Mouse (Mus musculus) ovary, postnatal 14 days (tissue): Measurements from ENCODE around the gene Bclaf3.
"Not testable (repeated sequence)": the region's sequence is repeated elsewhere in the genome, so short reads cannot be mapped to it uniquely, and the experiment has no call there.

ENCODE experiments used
- DNase-seq: peaks from one replicate; pipeline ENCODE4 v3.0.0; 2022; ENCODE audit warnings: low spot score

Gene Bclaf3

DNA sequence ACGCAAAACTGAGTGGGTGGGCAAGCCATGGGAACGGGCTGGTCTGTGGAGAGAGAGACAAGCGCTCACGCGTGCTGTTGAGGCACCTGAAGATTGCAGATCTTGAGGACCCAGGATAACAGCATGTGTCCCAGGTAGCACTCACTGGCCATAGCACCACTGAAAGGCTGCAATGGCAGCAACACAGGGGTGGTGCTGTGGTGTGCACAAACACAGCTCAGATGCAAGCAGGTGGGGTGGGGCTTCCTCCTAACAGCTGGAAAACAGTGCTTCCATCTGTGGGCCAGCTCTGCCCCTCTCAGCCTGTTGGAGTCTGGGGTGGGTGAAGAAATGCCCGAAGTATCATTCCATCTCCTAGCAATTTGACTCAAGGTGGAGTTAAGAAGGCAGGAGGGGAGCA, at the start of gene Bclaf3:
Gene Bclaf3, plus strand, starts transcription at position 301 of the 400 bp plus-strand sequence.
- DNase-seq: no peak

DNA sequence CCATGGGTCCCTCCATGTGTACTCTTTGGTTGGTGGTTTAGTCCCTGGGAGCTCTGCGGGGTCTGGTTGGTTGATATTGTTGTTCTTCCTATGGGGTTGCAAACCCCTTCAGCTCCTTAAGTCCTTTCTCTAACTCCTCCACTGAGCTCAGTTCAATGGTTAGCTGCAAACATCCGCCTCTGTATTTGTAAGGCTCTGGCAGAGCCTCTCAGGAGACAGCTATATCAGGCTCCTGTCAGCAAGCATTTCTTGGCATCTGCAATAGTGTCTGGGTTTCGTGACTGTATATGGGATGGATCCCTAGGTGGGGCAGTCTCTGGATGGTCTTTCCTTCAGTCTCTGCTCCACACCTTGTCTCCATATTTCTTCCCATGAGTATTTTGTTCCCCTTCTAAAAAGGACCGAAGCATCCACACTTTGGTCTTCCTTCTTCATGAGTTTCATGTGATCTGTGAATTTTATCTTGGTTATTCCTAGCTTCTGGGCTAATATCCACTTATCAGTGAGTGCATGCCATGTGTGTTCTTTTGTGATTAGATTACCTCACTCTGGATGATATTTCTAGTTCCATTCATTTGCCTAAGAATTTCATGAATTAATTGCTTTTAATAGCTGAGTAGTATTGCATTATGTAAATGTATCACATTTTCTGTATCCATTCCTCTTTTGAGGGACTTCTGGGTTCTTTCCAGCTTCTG, 48.1 kb upstream of the Bclaf3 start:
- DNase-seq: not testable (repeated sequence)

DNA sequence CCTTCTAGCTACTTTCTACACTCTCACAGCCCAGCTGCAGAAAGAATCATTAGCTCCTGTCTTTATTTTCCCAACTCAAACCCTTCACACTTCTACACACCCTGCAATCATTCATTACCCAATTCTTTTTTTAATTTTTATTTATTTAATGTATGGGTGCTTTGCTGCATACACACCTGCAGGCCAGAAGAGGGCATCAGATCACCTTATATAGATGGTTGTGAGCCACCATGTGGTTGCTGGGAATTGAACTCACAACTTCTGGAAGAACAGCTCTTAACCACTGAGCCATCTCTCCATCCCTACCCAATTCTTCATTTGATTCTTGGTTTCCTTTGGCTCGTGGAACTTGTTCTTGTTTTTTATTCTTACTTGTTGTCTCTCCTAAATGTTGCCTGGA, 42.2 kb upstream of the Bclaf3 start:
- DNase-seq: no peak

DNA sequence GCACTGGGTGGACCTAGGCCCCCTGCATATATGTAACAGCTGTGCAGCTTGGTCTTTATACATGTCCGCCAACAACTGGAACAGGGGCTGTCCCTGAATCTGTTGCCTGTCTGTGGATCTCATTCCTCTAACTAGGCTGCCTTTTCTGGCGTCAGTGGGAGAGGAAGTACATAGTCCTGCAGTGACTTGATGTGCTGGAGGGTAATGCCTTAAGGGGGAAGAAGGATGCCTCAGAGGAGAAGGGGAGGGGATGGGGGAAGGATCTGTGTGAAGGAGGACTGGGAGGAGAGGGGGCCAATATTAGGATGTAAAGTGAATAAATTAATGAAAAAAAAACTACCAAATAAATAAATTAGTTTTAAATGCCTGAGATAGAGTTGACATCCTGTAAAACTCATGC, 23.3 kb upstream of the Bclaf3 start:
- DNase-seq: no peak

DNA sequence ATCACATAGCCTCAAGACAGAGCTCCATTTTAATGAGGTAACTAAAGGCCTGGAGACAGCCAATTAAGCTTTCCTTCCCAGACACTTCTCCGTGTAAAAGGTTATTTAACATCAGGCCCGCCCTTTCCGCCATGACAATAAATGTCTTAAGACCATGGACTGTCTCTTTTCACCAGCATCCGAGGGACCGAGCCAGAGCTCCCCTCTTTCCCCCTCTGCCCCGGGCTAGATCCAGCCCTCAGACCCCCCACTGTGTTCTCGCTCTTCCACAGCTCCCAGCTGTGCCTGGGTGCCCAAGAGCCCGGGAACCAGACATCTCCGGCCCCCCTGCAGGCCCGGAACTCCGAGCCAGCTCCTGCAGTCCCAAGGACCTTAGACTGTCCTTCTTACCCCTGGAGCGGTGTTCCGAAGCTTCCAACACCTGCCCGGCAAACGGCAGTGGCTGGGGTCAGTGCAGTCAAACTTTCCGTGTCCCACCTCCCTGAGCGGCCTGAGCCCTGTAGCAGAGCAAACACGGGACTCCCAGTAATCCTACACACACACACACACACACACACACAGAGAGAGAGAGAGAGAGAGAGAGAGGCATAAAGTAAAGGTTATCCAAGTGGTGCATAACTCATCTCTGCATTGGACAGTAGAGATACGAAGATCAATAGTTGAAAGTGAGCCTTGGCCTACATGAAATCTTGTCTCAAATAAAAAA, 18.0 kb upstream of the Bclaf3 start:
- no peak for DNase-seq

DNA sequence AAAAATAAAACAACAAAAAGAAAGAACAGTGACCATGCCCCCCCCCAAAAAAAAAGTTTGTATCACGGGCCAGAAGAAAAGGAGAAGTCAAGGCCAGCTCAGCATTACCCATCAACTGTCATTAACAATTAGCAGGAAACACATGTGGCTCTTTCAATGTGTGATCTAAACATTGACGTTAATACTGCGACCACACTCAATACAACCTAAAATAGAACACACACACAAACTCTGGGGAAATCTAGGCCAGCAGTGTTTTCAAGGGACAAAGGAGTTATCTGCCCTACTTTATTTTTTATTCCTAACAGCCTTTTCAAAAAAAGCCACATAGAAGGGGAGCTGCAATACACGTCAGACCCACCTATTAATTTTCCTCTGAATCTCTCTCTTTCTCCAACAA, 17.4 kb upstream of the Bclaf3 start:
- no peak for DNase-seq

DNA sequence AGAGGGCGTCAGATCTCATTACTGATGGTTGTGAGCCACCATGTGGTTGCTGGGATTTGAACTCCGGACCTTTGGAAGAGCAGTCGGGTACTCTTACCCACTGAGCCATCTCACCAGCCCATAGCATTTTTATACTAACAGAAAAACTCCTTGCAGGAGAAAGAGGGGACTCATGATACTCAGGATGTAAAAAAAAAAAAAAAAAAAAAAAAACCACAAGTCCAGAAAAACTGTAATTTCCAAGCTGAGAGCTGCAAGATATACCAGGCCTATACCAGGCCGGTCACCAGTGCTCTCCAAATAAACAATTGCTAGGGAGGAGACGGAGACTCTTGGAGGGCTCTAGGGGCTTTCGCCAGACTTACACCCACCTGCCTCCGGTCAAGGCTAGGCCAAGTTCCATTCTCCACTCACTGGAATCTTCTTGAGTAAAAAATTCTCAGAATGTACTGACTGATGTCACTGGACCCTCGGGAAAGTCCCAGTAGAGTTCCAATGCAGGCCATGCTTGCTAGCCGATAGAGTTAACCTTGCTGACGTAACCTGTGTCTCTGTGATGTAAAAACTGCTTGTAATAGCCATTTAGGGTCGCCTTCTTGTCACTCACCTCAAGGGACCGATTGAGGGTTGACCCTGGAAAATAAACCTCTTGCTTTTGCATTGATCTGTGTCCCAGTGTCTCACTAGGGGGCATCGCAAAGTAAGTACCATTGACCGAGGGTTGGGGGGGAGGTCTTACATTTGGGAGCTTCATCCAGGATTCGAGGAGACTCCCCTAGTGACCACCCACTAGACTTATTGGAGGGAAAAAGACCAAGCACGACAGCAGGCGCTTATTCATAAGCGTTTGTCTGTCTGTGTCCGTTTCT, 16.4 kb upstream of the Bclaf3 start:
- no peak for DNase-seq

DNA sequence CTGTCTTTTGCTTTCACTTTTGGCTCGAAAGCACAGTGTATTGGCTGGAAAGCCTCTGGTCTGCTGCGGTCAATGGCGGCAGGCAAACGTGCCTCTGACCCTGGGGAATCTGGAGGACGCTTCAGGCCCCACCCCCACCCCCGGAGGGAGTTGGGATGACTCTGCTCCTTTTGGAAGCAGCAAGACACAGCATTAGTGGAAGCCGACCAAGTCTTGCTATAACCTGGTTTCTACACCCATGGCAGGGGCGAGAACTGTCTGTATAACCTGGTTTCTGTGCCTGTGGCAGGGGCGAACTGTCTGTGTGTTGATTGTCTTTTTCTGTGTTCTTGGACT, 15.8 kb upstream of the Bclaf3 start:
- no peak for DNase-seq

DNA sequence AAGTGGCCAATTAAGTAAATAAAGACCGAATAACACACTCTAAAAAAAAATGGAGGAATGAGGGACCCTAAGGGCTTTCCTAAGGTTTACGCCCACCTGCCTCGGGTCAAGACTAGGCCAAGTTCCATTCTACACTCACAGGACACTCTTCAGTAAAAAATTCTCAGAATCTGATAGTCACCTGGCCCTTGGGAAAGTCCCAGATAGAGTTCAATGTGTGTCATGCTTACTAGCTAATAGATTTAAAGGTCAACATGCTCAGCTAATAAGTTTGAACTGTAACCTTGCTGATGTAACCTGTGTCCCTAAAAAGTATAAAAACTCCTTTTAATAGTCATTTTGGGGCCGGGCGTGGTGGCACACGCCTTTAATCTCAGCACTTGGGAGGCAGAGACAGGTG, 10.9 kb upstream of the Bclaf3 start:
- no peak for DNase-seq

DNA sequence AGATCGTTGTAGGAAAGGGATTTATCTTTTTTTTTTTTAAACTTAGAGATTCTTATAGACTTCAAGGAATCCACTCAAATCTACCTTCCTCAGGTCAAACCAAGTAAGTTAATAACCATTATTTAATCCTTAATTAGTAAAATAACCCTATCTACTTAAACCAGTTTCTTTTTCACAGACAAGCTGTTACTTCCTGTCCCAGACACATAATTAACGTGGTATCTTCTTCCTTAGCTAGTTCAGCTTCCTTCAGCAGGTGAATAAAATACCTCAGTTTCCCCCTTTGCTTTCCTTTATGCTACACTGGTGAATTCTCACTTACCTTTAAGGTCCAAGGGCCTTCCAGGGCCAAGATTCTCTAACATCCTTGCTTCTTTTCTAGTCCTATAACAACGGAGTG, 4.7 kb upstream of the Bclaf3 start:
- DNase-seq: no peak

DNA sequence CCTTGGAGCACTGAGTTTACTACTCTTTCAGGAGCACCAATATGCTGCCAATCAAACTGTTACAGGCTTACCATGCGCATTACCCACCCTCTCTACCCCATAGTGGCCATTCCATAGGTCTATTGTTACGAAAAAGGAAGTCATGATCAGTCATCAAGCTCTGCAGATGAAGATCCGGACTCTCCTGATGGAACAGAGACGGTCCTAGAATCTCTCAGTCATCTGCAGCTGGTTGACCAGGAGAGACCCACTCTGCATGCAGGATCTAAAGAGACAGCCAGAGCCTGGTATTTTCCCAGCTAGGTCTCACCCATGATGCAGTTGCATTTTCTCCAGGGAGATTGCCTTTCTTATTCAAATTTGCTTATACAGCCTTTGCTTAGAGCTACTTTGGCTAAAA, 3.8 kb upstream of the Bclaf3 start:
- DNase-seq: no peak

DNA sequence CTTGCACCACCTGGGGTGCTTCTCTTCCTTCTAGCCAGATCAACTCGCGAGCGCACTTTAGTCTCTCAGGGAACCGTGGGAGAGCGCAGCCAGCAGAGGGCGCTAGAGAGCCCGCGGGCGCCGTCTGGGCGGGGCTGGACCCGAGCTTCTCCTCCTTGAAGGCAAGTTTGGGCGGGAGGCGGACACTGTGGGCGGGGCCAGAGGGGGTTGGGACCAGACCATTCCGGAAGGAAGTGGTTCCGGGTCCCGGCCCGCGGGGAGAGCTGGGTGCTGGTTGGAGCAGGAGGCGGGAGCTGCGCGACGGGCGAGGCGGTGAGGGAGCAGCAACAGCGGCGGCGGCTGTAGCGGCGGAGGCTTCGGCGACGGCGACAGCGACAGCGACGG, 5.9 kb downstream of the Bclaf3 start:
- DNase-seq: peak; percentile 92

DNA sequence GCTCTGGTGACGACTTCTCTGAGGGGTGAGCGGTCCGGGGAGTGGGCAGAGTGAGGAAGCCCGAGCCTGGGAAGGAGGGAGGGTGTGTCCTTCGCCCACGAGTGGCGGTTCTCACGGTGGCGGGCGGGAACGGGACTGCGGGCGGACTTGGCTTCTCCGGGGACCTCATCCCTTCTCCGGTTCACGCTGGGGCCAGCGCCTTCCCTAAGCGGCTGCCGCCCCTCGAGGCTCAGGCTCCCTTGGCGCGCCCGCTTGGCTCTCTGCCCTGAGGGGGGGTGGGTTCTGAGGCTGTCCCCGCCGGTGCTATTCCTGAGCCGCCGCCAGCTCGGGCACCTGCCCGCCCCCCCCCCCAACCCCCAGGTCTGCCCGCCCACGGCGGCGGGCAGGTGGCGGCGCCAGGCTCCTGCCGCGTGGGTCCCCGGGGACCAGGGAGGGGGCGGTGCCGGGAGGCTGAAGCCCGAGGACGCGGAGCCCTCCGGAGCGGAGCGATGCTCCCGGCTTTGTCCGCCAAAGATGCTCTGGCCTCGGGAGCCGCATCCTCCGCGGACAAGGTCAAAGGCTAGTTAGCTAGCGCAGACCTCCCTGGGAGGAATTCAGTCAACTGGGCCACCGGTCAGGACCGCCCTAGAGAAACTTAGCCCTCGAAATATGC, 6.4 kb downstream of the Bclaf3 start:
- DNase-seq: no peak

DNA sequence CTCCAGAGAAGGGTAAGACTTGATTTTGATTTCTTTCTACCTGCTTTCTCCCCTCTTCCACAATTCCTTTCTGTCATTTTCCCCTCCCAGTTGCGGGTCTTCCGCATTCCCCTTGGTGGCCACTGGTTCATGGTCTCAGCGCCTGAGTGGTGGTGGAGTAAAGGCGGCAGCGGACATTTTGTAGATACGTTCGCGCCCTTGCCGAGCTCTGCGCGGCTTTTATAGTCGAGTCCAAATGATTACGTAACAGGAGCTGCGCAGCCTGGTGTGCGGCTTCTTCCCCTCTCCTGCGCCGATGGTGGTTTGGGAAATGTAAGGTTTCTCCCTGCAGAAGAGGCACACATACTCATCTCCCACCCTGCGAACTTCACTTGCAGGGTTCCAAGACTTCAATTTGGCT, 15.4 kb downstream of the Bclaf3 start:
- no peak for DNase-seq

DNA sequence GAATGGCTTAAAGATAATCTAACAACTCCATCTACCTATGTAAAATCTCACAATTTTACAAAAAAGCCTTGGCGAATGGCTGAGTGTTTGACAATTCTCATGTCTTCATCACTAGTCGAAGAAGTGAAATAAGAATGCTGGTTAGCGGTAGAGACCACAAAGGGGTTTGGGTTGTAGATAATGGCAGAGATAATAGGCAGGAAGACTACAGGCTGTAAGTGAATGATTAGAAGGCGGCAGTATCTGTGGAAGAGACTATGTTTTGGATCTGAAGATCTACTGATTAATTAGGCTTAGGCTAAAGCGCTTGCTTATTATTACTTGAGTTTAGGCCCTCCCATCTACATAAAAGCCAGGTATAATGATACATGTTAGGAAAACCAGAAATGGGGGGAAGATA, 20.6 kb downstream of the Bclaf3 start:
- no peak for DNase-seq

DNA sequence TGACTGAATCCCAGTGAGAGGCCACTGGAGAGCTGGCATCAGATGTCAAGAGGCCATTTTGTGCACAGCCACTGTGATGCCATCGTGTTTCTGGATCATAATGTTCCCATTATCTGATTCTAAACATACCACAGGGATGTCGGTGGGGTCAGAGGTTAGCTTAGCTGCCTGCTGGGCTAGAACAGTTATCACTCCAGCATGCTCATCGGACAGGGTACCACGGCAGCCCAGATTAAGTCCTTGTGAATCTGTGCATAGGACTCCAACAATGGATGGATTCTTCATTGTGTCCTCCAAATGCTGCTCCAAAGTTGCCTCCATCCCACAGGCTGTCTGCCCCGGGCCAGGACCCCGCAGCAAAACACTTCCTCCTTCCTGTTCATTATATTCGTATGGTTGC, 58.2 kb downstream of the Bclaf3 start:
- DNase-seq: not testable (repeated sequence)

DNA sequence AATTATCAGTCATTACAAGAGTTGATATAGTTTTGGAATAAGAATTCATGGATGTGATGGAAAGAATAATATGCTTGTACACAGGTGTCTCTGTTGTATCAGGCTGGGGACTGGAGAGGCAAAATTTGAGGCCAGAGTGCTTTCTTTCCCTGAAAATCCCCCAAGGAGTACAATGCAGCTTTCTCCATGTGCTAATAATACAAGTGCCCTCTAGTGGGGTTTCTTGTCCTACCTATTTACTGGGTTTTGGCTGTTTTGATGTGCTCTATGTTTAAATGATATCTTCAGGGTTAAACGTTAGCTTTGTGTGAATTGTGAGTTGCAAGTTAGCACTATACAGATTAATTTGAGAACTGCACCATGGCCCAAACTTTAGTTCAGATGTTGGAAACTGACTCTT, 65.1 kb downstream of the Bclaf3 start:
- DNase-seq: no peak

DNA sequence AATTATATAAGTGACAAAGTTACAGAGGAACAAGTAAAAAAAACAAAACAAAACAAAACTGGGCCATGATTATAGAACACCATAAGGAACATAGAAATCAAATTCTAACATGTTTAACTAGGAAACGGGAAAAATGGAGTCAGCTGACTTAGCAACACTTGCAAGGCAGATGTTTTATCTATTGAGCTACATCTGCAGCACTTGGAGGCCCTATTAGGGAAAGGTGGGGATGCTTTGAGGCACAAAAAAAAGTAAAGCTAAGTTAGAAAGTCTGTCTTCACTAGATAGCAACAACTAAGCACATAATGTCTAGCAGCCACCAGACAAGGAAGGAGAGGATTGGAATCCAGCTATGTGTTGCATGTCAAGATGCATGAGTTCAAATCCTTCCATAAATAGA, 71.0 kb downstream of the Bclaf3 start:
- DNase-seq: no peak

DNA sequence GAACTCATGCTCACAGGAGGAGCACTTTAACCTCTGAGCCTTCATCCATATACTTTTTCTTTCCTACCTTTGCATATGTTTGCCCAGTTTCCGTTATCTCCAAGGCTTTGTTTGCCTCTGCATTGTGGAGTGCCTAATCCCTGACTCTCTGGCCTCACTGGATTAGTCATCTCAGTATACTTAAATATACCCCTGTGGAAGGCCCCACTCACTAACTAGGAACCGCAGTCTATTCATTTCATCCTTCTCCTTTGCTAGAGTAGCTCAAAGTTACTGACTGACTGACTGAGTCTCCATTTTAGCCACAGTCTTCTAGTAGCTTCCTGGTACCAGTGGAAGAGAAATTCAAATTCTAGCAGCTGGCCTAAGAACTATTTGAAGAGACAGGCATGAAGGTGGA, 78.3 kb downstream of the Bclaf3 start:
- no peak for DNase-seq

DNA sequence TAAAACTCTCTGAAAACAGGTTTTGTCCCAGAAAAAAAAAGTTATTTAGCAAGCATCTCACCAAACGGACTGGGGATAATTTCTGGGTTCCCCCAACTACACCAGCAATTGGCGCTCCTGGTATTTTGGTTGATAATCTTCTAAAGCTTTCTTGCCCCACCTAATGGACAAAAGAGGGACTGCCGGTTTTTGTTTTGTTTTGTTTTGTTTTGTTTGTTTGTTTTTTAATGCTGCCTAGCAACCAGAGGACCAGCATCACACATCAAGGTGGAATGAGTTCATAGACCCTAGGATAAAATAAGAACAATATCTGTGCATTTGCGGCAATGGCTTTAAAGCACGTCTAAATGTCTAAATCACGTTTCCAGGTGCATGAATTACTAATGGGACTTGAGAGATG, 80.4 kb downstream of the Bclaf3 start:
- peak; percentile 10 for DNase-seq

DNA sequence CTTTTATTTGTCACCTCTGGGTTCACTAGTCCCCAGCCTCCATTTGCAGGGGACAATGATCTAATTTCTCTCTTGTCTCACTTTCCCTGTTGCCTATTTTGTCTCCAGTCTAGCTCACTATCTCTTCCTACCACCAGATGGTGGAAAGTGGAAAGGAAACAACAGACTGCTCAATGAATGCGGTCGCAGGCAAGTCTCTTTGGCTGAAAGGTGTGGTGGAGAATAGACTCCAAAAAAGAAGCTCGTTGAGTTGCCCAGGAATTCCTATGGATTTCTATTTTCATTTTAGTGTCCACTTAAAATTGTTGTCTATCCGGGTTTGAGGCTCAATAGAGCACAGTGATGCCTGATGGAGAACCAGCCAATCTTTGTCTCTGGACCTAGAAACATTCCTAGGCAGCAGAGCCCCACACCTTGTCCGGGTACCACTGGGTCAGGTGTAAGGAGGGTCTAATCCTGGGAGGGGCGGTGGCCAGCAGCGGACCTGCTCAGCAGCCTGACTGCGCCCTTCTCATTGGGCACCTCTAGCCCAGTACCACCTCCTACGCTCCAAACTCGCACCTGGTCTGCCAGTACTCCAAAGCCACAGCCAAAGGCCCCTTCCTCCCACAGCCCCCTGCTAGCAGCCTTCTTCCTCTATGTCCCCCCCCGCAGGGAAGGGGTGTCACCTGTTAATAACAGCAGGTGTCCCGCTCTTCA, 99.9 kb downstream of the Bclaf3 start:
- DNase-seq: no peak
